Mouse (Mus musculus) thymus, adult 18-20 months (tissue): Measurements from ENCODE around the gene Ppara.

Experiments used
- DNase-seq, 2 experiments: peaks; one replicate each; pipeline ENCODE4 v3.0.0; 2022; ENCODE audit warnings: mixed read lengths in 2 of 2

The Ppara gene

DNA sequence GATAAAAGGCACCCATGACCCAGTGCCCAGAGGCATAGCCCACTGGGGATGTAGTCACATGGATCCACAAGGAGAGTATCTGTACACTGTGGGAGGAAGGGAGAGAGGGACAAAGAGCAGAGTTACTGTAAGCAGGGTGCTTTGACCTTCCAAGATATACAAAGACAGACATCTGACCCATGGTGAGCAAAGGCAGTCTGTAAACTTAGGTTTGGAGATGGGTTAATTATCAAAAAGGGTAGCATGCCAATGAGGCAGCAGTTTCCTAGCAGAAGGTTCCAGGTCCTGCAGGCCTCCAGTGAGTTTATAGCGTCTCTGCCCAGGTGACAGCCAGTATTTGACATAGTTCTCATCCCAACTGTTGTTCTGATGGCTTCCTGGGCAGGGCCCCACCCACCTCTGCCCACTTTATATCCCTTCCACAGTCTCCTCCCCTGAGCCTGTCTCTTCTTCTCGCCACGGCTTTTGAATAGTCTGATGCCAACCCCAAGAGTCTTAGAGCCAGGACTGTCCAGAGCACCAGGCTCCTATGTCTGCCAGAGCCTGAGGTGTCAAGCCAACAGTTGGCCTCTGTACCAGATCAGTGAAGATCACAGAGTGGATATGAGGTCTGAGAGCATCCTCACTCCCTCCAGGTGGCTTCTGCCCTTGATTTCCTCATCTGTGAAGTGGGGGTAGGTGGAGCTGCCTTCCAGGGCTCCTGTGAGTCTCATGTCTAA is 2.7 kb upstream of the Ppara start:
- DNase-seq: no peak

DNA sequence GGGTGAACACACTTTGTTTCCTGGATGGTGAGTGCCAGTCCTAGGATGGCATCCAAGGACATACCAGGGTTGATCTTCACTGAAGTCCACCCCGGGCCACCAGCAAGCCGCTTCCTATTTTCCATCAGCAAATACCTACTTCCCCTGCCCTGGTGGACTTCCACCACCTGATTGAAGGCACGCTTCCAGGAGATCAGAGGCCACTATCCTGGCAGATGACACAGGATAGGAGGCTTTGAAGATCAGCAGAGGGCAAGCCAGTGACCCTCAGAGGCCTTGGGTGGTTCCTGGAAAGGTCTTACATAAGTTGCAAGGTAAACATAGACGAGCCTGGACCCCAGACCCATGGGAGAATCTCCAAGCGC is 2.2 kb upstream of the Ppara start:
- DNase-seq: no peak

DNA sequence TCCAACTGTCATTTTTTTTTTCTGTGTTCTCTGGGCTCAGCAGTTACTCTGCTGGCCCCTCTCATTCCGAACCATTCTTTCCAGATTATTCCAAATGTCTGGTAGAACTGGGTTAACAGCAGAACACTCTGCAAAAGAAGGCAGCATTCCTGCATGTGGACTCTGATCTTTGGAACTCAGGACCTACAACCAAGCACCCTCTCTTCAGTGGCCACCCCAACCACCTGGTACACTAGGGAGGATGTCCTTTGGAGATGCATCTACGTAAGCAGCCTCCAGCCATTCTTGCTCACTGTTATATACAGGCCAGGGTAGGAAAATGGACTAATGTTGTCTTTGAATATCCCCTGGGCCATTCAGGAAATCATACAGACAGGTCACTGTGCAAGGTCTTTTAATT is 1.1 kb upstream of the Ppara start:
- DNase-seq: no peak

DNA sequence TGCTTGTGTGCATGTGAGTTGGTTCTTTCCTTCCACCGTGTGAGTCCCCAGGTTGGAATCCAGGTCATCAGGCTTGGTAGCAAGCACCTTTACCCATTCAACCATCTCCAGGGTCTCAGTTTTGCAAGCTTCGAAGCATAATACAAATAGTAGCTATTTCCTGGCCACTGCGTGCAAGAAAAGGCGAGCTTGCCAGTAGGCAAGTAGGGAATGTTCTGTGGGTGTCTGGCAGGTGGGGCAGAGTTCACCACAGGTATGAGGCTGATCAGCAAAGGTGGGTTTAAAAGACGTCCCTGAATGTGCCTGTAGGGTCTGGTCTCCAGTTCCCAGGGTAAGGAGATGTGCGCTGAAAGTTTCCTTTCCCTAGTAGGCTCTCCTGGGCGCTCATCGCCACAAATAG is 635 bp upstream of the Ppara start:
- DNase-seq: no peak

DNA sequence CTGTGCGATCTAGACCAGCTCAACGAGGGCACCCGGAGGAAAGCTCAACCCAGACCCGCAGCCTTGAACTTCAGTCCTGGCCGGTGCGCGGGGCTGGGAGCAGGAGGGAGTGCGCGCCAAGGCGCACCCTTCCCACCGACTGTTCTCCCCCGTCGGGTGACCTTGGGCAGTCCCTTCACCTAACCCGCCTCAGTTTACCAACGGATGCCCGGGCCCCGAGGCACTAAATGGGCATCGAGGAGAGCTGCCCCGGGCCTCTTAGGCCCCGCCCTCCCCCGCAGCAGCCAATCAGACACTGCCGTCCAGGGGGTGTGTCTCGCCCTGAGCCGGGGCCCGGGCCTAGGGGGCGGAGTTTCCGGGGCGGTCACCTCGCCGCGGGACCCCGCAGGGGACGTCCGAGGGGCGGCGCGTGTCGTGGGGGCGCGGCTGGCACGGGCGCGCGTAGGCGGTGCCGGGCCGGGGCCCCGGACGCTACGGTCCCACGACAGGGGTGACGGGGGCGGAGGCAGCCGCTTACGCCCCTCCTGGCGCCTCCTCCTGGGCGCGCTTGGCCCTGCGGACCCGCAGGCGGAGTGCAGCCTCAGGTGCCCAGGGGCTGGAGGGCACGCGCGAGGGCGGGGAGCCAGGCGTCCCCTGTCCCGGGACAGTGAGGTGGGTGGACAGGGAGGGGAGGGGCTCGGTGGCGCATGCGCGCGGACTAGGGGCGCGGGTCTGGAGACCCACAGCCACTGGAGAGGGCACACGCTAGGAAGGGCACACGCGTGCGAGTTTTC is 466 bp downstream of the Ppara start:
- DNase-seq: peak; percentile 66 to 70

DNA sequence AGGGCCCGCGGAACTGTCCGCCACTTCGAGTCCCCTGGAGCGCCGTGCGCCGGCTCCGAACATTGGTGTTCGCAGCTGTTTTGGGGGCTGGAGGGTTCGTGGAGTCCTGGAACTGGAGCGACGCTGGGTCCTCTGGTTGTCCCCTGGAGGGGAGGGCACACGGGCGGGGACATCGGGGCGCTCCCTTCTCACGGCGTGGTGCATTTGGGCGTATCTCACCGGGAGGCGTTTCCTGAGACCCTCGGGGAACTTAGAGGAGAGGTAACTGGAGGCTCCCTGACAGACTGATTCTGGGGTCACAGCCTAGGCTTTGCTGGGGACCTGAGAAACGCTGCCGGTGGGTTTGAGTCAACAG is 1.0 kb downstream of the Ppara start:
- DNase-seq: no peak

DNA sequence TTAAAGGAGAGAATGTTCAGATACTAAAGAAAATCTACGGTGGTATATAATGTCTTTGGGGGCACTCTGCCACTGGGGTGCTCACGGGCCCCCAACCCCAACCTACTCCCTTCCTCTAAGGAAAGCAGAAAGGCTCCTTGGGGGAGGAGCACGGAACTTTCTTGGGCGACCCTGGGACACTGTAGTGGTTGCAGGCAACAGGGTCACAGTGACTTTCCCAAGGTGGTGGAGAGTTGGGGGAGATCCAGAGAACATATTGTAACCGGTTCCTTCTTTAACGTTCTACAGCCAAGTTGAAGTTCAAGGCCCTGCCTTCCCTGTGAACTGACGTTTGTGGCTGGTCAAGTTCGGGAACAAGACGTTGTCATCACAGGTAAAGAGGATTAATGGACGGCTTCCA is 1.7 kb downstream of the Ppara start:
- no peak for DNase-seq

DNA sequence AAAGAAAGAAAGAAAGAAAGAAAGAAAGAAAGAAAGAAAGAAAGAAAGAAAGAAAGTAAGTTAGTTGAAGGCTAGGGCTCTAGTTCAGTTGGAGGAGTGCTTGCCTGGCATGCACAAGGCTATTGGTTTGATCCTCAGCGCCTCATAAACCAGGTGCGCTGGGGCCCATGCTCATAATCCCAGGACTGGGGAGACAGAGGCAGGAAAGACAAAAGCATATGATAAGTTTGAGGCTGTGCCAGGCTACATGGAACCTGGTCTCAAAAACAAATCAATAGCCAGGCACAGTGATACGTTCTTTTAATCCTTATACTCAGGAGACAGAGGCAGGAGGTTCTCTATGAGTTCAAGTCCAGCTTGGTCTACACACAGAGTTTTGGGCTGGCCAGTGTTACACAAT is 3.6 kb downstream of the Ppara start:
- DNase-seq: no peak

DNA sequence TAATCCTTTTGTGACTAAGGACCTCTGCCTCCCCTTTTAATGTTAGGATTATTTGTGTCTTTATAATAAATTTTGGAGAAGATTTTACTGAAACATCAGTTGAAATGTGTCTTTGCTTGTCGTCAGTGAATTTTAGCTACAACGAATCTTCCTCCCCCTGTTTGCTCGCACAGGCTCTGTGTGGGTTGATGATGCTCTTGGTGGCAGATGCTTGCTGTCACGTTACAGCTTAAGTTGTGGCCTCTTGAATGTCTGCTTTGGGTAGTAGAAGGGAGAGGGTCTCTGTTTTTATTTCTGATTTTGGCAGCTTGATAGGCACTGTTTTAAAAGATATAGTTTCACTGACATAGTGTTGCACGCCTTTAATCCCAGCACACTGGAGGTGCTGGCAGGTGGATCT is 4.2 kb downstream of the Ppara start:
- DNase-seq: no peak

DNA sequence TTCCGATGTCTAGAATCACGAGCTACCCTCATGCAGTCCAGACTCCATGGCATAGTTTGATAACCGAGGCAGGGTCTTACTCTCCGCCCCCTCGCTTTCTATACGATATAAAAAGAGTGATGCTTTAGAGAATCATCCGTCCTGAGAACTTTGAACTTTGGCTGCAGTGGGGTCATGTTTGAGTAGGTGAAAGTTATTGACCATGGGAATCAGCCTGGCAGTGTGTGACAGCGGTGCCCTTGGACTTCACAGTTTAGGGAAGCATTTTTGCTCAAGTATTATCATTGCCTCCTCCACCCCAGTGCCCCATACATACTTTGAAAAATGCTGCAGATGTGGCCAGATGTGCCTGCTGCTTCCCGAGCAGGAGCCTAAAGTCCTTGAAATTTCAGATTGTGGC is 7.8 kb downstream of the Ppara start:
- DNase-seq: no peak

DNA sequence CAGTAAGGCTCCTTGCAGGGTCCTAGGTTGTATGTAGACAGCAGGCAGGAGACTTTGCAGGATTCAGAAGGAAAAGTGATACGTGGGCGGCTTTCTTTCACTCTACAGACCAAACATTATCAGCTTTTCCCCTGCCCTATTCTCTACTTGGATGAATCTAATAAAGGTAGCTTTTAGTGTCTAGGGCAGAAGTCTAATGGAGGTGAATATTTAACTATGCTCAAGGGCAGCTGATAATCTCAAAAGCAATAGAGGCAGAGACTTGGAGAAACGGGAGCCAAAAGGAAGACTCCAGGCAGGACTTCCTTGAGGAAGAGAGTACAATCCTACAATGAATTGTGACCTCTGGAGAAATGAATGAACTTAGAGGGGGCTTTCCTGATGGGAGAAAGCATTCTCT is 9.2 kb downstream of the Ppara start:
- DNase-seq: no peak

DNA sequence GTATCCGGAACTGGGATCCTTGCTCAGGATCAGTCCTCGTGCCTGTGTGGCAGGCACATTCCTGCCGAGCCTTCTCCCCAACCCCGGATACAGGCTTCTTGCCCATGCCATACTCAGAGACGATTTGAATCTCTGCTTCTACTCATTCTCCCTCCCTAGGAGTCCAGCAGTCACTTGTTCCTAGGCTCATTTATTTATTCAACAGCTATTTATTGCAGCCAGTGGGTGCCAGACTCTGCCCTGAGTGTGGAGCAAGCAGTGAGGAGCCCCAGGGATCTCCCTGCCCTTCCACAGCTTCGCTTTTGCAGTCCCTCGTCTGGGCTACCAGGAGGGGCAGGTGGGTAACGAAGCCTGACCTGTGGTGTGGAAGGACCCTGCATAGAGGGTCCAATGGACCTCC is 11.4 kb downstream of the Ppara start:
- no peak for DNase-seq

DNA sequence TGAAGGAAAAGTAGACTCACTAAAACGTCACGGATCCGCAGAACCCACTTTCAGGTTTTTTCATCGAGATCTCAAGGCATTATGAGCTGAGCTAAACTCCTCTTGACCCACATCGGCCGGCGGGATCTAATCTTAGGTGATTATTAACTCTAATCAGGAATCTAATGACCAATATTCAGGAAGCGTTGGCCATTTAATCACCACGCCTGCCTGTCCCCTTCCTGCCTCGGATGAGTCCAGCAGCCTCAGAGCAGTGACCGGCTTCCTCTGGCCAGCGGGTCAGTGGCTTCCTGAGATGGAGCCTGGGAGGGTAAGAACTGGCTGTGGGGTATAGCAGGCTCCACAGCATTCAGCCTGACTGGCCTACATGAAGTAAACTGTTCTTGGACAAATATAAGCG is 11.9 kb downstream of the Ppara start:
- DNase-seq: no peak

DNA sequence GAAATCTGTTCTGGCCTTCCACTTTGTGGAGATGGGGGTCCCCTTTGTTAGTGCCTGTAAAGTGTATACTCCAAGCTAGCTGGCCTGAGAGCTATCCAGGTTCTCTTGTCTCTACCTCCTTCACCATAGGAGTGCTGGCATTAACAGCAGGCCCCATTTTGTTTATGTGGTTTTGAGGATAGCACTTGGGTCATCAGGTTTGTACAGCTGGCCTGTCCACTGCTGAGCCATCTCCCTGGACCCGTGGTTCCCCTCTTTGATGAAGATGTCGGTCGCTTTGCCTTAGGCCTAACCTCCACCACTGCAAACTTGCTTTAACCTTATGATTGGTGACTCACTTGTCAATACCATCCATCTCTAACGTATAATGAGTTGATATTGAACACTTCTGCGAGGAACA is 13.2 kb downstream of the Ppara start:
- no peak for DNase-seq

DNA sequence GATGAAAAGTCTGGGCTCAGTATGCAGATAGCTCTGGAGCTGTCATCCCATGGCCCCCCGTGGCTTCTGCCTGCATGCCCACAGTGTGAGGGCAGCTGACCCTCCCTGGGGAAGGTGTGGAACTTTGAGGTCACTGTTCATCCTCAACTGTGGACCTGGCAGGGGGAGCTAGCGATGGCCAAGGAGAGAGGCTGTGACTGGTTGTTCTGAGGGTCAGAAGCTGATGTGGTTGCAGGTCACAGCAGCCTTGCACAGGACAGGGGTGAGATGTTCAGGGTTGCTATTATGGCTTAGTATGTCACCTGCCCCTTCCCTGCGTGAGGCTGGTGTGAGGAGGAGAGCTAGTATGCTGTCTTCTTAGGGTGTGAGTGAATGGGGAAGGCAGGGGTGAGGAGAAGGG is 13.7 kb downstream of the Ppara start:
- DNase-seq: no peak

DNA sequence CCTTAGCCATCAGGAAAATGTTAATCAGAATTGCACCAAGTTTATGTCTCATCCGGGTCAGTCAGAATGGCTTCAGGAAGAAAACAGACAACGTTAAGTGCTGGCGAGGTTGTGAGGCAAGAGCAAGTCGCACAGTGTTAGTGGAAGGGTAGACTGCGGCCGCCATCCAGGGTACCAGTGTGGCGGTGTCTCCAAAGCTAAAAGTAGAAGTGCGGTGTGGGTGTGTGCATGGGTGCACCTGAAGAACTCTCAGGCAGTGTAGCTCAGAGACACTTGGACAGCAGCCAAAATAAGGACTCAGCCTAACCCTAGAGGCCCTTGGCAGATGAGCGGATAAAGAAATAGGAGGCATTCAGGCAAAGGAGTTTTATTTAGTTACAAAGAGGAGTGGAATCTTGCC is 14.4 kb downstream of the Ppara start:
- DNase-seq: no peak

DNA sequence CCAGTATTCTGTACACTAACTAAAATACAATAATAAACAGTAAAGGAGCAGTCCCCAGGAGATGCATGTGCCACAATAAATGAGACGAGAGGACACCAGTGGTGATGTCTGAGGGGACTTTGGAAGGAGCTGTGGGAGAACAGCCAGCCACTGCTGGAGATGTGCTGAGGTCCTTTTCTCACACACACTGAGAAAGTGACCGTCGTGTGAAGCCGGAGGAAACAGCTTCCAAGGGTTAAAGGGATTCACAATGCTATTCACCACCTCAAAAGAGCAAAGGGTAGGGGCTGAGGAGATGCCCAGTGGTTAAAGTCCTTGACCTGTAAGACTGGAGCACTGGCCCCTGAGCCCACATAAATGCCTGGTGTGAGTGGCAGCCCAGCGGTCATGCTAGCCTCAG is 15.3 kb downstream of the Ppara start:
- DNase-seq: no peak

DNA sequence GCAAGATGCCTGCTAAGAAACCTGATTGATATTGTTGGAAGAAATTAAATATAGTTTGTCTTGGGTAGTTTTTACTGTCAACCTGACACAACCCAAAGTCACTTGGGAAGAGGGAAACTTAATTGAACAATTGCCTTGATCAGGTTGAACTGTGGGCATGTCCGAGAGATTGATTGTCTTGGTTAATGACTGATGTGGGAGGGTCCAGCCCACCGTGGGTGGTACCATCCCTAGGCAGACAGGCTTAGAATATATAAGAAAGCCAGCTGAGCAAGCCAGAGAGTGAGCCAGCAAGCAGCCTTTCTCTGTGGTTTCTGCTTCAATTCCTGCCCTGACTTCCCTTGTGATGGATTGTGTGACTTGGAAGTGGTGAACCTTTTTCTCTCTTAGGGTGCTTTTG is 17.9 kb downstream of the Ppara start:
- DNase-seq: no peak

DNA sequence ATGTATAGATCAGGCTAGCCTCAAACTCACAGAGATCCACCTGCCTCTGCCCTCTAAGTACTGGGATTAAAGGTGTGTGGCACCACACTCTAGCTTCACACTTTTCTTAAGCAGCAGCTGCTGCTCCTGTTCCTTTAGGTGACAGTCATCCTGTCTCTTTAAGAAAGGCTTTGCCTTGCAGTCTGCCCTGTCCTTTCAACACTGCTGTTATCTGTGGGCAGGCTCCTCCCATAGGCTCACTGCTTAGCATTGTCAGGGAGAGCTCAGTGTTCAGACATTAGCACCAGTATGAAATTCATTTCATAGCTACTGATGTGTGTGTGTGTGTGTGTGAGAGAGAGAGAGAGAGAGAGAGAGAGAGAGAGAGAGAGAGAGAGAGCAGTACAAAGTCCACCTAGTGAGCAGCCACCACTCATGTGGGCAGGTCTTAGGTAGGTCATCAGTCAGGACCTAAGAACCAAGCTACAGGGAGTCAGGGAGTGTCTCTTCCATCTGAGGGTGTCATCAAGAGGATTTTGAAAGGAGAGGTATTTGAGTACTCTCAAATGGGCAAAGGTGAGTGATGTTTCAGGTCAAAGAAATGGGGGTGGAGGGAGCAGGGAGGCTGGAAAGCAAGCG is 19.4 kb downstream of the Ppara start:
- DNase-seq: no peak

DNA sequence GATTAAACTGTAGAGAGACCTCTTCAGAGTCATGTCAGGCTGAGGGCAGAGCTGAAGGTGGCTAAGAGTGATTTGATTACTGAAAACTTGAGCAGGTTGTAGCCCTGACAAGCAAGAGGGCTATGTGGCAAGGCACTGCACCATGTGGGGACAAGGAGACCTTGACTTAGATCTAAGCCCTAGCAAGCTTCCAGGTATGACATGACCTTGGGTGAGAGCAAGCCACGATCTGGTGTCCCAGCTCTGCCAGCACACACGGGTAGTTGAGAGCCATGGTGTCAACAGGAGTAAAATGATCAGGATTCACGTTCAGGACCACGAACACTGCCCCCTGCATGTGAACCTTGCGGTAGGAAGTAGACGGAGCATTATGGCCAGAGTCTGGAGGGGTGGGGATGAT is 20.4 kb downstream of the Ppara start:
- DNase-seq: no peak

DNA sequence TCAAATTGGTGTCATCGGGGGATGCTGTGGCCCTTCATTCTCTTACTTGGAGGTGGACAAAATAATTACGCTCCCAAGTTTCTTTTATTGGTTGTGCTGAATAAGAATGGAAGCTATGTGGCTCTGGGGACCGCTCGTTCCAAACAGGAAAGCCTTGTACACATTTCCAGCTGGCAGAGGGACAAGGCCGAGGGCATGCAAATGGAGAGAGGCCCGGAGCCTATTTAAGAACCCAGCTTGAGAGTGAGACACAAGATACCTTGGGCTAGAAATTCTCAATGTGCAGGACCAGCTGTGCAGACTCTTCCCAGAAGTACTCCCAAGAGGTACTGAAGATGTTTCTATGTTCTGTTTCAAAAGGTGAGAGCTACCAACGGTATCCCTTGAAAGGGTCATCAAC is 21.8 kb downstream of the Ppara start:
- DNase-seq: no peak

DNA sequence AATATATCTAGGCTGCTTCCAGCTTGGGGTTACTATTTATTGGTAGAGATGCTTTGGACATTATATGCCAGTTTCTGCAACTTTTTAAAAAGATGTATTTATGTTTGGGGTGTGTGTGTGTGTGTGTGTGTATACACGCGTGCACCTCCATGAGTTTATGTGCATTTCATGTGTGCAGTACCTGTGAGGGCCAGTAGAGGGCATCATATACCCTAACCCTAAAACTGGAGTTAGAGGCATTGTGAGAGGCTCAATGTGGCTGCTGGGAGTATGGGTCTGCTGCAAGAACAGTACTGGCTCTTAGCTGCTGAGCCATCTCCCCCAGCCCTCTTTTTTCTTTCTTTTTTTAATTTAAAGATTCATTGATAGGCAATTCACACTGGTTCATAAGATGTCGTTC is 23.0 kb downstream of the Ppara start:
- DNase-seq: no peak

DNA sequence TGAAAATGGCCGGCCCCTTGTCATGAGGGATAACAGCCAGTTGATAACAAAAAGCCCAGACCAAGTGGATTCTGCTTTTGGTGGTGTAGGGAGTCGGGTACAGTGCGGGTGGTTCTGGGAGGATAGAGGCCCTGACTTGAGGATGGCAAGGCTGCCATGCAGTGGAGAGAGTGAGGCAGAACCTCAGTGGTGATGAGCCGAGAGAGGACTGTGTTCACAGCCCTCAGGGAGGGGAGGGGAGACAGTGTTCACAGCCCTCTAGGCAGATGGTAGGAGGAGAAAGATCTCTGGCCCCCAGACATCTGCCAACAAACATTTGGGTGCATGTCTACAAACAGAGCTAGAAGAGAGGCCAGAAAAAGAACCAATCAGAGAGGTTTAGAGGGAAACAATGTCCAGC is 28.0 kb downstream of the Ppara start:
- DNase-seq: no peak

DNA sequence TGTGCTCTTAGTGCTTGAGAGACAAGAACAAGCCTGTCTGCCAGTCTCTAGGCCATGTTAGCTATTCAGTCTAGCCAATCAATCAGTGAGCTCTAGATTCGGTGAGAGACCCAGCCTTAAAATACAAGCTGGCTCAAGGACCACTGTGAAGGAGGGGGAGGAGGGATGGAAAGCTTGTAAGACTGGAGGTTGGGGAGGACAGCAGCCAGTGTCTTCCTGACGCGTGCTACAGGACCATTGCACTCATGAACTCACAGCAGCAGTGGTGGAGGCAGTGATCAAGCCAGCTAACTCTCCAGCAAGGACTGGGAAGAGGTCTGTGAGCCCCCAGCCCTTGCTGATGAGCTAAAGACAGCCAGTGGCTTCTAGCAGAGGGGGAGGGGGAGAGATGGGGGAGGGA is 30.2 kb downstream of the Ppara start:
- DNase-seq: no peak

DNA sequence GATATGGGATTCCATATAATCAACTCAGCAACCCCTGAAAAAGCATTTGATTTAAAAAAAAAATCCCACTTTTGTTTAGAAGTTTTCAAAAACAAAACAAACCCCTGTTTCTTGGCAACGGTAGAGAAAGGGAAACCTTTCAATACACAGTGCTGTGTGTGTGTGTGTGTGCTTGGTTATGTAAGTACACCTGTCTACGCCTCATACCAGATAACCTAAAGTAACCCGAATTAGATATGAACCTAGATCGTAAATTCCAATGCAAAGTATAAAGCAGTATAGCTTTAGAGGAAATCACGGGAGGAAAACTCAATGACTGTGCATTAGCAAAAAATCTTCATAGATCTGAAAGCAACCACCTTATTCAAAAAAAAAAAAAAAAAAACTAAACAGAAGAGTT is 31.9 kb downstream of the Ppara start:
- no peak for DNase-seq
